Mouse (Mus musculus) bone marrow macrophage, adult 2 months (primary cell): ENCODE measurements around the gene Asb2.

ENCODE experiments used
- CTCF ChIP-seq: IDR thresholded peaks from 2 replicates; pipeline ENCODE4 v1.5.1; 2012; ENCODE audit warnings: low read depth, mild to moderate bottlenecking, low read length, moderate library complexity
- POLR2A ChIP-seq: IDR thresholded peaks from 2 replicates; pipeline ENCODE4 v1.6.1; 2012; ENCODE audit warnings: mild to moderate bottlenecking, low read depth, low read length, borderline replicate concordance

- no peak for TF ChIP-seq CTCF
- TF ChIP-seq POLR2A, result no peak
Observed at GRCm38 (mm10) chr12:103388505-103389347, 32.9 kb upstream of the Asb2 start, which contains the start of gene Otub2.
